Mouse (Mus musculus) forebrain, embryonic 11.5 days (tissue): ENCODE results near the gene 4930568D16Rik. TPM values are rescaled to one million over a fixed set of nuclear protein-coding genes. Genes with fewer than 3 reads are reported as not detected.

Source experiments
- ATAC-seq: fragments of 200-750 bp; cut with Nextera tagmentation; replicated peaks from 2 replicates; pipeline ENCODE4 v1.8.0; 2017; ENCODE audit warnings: moderate TSS enrichment; ENCODE audit not compliant: low FRiP score
- DNase-seq: peaks from one replicate; pipeline ENCODE4 v3.0.0-alpha.2; 2017; ENCODE audit warnings: low spot score
- H3K27ac ChIP-seq: fragments of 300-500 bp; sonication (generic); 2 replicates; pipeline ENCODE4 v1.5.1; 2014; ENCODE audit warnings: low read depth, low read length
- H3K27me3 ChIP-seq: fragments of 300-500 bp; sonication (generic); 2 replicates; pipeline ENCODE4 v1.6.1; 2014; ENCODE audit warnings: mild to moderate bottlenecking, low read length, mixed read lengths; ENCODE audit not compliant: control insufficient read depth, insufficient read depth
- H3K36me3 ChIP-seq: fragments of 300-500 bp; sonication (generic); 2 replicates; pipeline ENCODE4 v1.6.1; 2014; ENCODE audit warnings: mild to moderate bottlenecking, low read length, moderate library complexity, mixed read lengths; ENCODE audit not compliant: control insufficient read depth, insufficient read depth
- H3K4me1 ChIP-seq: fragments of 300-500 bp; sonication (generic); replicated peaks from 2 replicates; pipeline ENCODE4 v1.6.1; 2014; ENCODE audit warnings: low read length, mixed read lengths; ENCODE audit not compliant: control insufficient read depth, insufficient read depth
- H3K4me2 ChIP-seq: fragments of 300-500 bp; sonication (generic); 2 replicates; pipeline ENCODE4 v1.6.1; 2014; ENCODE audit warnings: low read depth, mild to moderate bottlenecking, low read length, moderate library complexity, mixed read lengths; ENCODE audit not compliant: severe bottlenecking
- H3K4me3 ChIP-seq: fragments of 300-500 bp; sonication (generic); 2 replicates; pipeline ENCODE4 v1.5.1; 2014; ENCODE audit warnings: low read depth, low read length
- H3K9ac ChIP-seq: fragments of 300-500 bp; sonication (generic); 2 replicates; pipeline ENCODE4 v1.6.1; 2014; ENCODE audit warnings: low read length
- H3K9me3 ChIP-seq: fragments of 300-500 bp; sonication (generic); 2 replicates; pipeline ENCODE4 v1.6.1; 2016; ENCODE audit warnings: low read length, mixed read lengths; ENCODE audit not compliant: control insufficient read depth
- WGBS: fragments of 180-500 bp; shearing (Covaris S2); extraction: QIAGEN DNeasy Blood & Tissue Kit; methylation state at CpG from one replicate; pipeline ENCODE4 v1.1.7; 2014; 5-methylcytosine and 5-hydroxymethylcytosine counted together
- polyA plus RNA-seq: library from polyadenylated mRNA; unstranded; fragments of >200 nt; fragmentation: Nextera tagmentation; extraction: Ambion mirVana; gene quantifications from 2 replicates; pipeline ENCODE4 v1.2.1, GENCODE M21; 2014

4930568D16Rik gene
- polyA plus RNA-seq, 1 experiment from 2014 or later, result not detected

- no peak overlapping the region for H3K4me2 ChIP-seq
- H3K4me3 ChIP-seq, result no peak overlapping the region
- H3K4me1 ChIP-seq, result no peaks in the 10 kb centered on the region
- H3K27me3 ChIP-seq, result no peaks in the 10 kb centered on the region
- H3K36me3 ChIP-seq, result no peaks in the 10 kb centered on the region
- ATAC-seq (no peak), DNase-seq (no peak)
- no peaks in the 10 kb centered on the region for H3K9me3 ChIP-seq
- H3K9ac ChIP-seq, result no peak overlapping the region
- no peak overlapping the region for H3K27ac ChIP-seq
- 74% methylated on average over 10 of the region's 10 CpGs for WGBS
These were observed 41.6 kb downstream of the 4930568D16Rik start for GRCm38 (mm10) chr2:35325930-35326329.

GRCm38 (mm10) chr2:35322404-35323164, 44.9 kb downstream of the 4930568D16Rik start:
- Histone ChIP-seq H3K9ac (no peak overlapping the region), H3K4me1 (no peaks in the 10 kb centered on the region), H3K4me3 (no peak overlapping the region), H3K9me3 (no peaks in the 10 kb centered on the region), H3K27me3 (no peaks in the 10 kb centered on the region), H3K27ac (no peak overlapping the region), H3K36me3 (no peaks in the 10 kb centered on the region), H3K4me2 (no peak overlapping the region)
- WGBS, result 87% methylated on average over 10 of the region's 10 CpGs
- DNase-seq (no peak), ATAC-seq (no peak)

- Histone ChIP-seq H3K36me3 (no peaks in the 10 kb centered on the region), H3K9me3 (no peaks in the 10 kb centered on the region), H3K27ac (no peak overlapping the region), H3K27me3 (no peaks in the 10 kb centered on the region), H3K4me1 (no peaks in the 10 kb centered on the region), H3K4me3 (no peak overlapping the region), H3K4me2 (no peak overlapping the region), H3K9ac (no peak overlapping the region)
- DNase-seq, result no peak
- 90% methylated on average over 15 of the region's 15 CpGs for WGBS
- no peak for ATAC-seq
These were observed 47.1 kb downstream of the 4930568D16Rik start for GRCm38 (mm10) chr2:35320399-35320798.

- H3K27ac ChIP-seq, result no peak overlapping the region
- no peaks in the 10 kb centered on the region for H3K9me3 ChIP-seq
- no peaks in the 10 kb centered on the region for H3K27me3 ChIP-seq
- DNase-seq (no peak), ATAC-seq (no peak)
- no peaks in the 10 kb centered on the region for H3K4me1 ChIP-seq
- H3K36me3 ChIP-seq, result no peaks in the 10 kb centered on the region
- no peak overlapping the region for H3K9ac ChIP-seq
- 91% methylated on average over 12 of the region's 12 CpGs for WGBS
- H3K4me2 ChIP-seq, result no peak overlapping the region
- no peak overlapping the region for H3K4me3 ChIP-seq
These were observed 49.1 kb downstream of the 4930568D16Rik start for GRCm38 (mm10) chr2:35318405-35318804.

- H3K36me3 ChIP-seq, result no peaks in the 10 kb centered on the region
These were observed 49.9 kb downstream of the 4930568D16Rik start for GRCm38 (mm10) chr2:35317604-35318003.

GRCm38 (mm10) chr2:35314300-35314699, 53.2 kb downstream of the 4930568D16Rik start:
- H3K4me2 ChIP-seq, result no peak overlapping the region
- H3K4me3 ChIP-seq, result no peak overlapping the region
- H3K27ac ChIP-seq, result no peak overlapping the region
- no peaks in the 10 kb centered on the region for H3K9me3 ChIP-seq
- H3K9ac ChIP-seq, result no peak overlapping the region
- no peaks in the 10 kb centered on the region for H3K4me1 ChIP-seq
- no peak for ATAC-seq
- no peaks in the 10 kb centered on the region for H3K36me3 ChIP-seq
- WGBS, result 27% methylated on average over 3 of the region's 3 CpGs
- DNase-seq, result no peak
- no peaks in the 10 kb centered on the region for H3K27me3 ChIP-seq

More at GRCm38 (mm10) chr2:35317604-35318003, 49.9 kb downstream of the 4930568D16Rik start:
- Histone ChIP-seq H3K9ac (no peak overlapping the region), H3K4me2 (no peak overlapping the region), H3K9me3 (no peaks in the 10 kb centered on the region), H3K27me3 (no peaks in the 10 kb centered on the region), H3K4me1 (no peaks in the 10 kb centered on the region), H3K4me3 (no peak overlapping the region), H3K27ac (no peak overlapping the region)
- 85% methylated on average over 4 of the region's 4 CpGs for WGBS
- DNase-seq (no peak), ATAC-seq (no peak)

- WGBS, result 89% methylated on average over 4 of the region's 4 CpGs
These were observed 57.5 kb downstream of the 4930568D16Rik start for GRCm38 (mm10) chr2:35309906-35310493.

GRCm38 (mm10) chr2:35308166-35308565, 59.4 kb downstream of the 4930568D16Rik start:
- Histone ChIP-seq H3K9ac (no peak overlapping the region), H3K27ac (no peak overlapping the region), H3K9me3 (no peaks in the 10 kb centered on the region), H3K27me3 (no peaks in the 10 kb centered on the region), H3K36me3 (no peaks in the 10 kb centered on the region), H3K4me1 (no peaks in the 10 kb centered on the region), H3K4me2 (no peak overlapping the region), H3K4me3 (no peak overlapping the region)
- DNase-seq (no peak), ATAC-seq (no peak)
- WGBS, result 85% methylated on average over 1 of the region's 1 CpGs

More at GRCm38 (mm10) chr2:35309906-35310493, 57.5 kb downstream of the 4930568D16Rik start:
- no peak overlapping the region for H3K4me3 ChIP-seq
- H3K9ac ChIP-seq, result no peak overlapping the region
- ATAC-seq, result no peak
- DNase-seq, result no peak
- H3K27ac ChIP-seq, result no peak overlapping the region
- H3K4me1 ChIP-seq, result no peaks in the 10 kb centered on the region
- no peaks in the 10 kb centered on the region for H3K36me3 ChIP-seq
- no peaks in the 10 kb centered on the region for H3K27me3 ChIP-seq
- H3K4me2 ChIP-seq, result no peak overlapping the region
- H3K9me3 ChIP-seq, result no peaks in the 10 kb centered on the region
